Mouse (Mus musculus) limb, embryonic 11.5 days (tissue): Measurements from ENCODE around the gene Myh6. TPM values are rescaled to one million over a fixed set of nuclear protein-coding genes. Genes with fewer than 3 reads are reported as not detected.
"Not testable (repeated sequence)": the region's sequence is repeated elsewhere in the genome, so short reads cannot be mapped to it uniquely, and the experiment has no call there.

Source experiments
- ATAC-seq: fragments of 200-750 bp; cut with Nextera tagmentation; 2 replicates; pipeline ENCODE4 v1.8.0; 2017; ENCODE audit warnings: low read depth; ENCODE audit not compliant: insufficient number of reproducible peaks, low FRiP score, low TSS enrichment
- DNase-seq: peaks from one replicate; pipeline ENCODE4 v3.0.0-alpha.2; 2015; ENCODE audit warnings: low spot score
- H3K27ac ChIP-seq: fragments of 300-500 bp; sonication (generic); replicated peaks from 2 replicates; pipeline ENCODE4 v1.5.1; 2014; ENCODE audit warnings: low read depth, mild to moderate bottlenecking, low read length
- H3K27me3 ChIP-seq: fragments of 300-500 bp; sonication (generic); 2 replicates; pipeline ENCODE4 v1.6.1; 2014; ENCODE audit warnings: mild to moderate bottlenecking, low read length, mixed read lengths; ENCODE audit not compliant: control insufficient read depth, insufficient read depth
- H3K36me3 ChIP-seq: fragments of 300-500 bp; sonication (generic); 2 replicates; pipeline ENCODE4 v1.6.1; 2014; ENCODE audit warnings: mild to moderate bottlenecking, low read length, moderate library complexity, mixed read lengths; ENCODE audit not compliant: control insufficient read depth, insufficient read depth
- H3K4me1 ChIP-seq: fragments of 300-500 bp; sonication (generic); 2 replicates; pipeline ENCODE4 v1.6.1; 2014; ENCODE audit warnings: low read length, mixed read lengths; ENCODE audit not compliant: control insufficient read depth, insufficient read depth
- H3K4me2 ChIP-seq: fragments of 300-500 bp; sonication (generic); 2 replicates; pipeline ENCODE4 v1.6.1; 2014; ENCODE audit warnings: low read depth, mild to moderate bottlenecking, moderate library complexity; ENCODE audit not compliant: severe bottlenecking
- H3K4me3 ChIP-seq: fragments of 300-500 bp; sonication (generic); 2 replicates; pipeline ENCODE4 v1.5.1; 2014; ENCODE audit warnings: low read depth, low read length
- H3K9ac ChIP-seq: fragments of 300-500 bp; sonication (generic); 2 replicates; pipeline ENCODE4 v1.6.1; 2014; ENCODE audit warnings: mild to moderate bottlenecking, low read length
- H3K9me3 ChIP-seq: fragments of 300-500 bp; sonication (generic); 2 replicates; pipeline ENCODE4 v1.6.1; 2016; ENCODE audit warnings: low read length; ENCODE audit not compliant: control insufficient read depth
- whole genome bisulfite sequencing: fragments of 180-500 bp; shearing (Covaris S2); extraction: QIAGEN DNeasy Blood & Tissue Kit; methylation state at CpG from one replicate; pipeline ENCODE4 v1.1.7; 2014; 5-methylcytosine and 5-hydroxymethylcytosine counted together
- polyA plus RNA-seq: library from polyadenylated mRNA; unstranded; fragments of >200 nt; fragmentation: Nextera tagmentation; extraction: Ambion mirVana; gene quantifications from 2 replicates; pipeline ENCODE4 v1.2.1, GENCODE M21; 2014

Myh6 gene
- polyA plus RNA-seq, 1 experiment from 2014 or later, result 1.7 TPM

- ATAC-seq, result no peak
Measured at GRCm38 (mm10) chr14:54989886-54990441, 23.2 kb upstream of the Myh6 start.

GRCm38 (mm10) chr14:54988882-54989281 lies 22.2 kb upstream of the Myh6 start:
- WGBS, result 94% methylated on average over 13 of the region's 13 CpGs
- no peak overlapping the region for H3K4me2 ChIP-seq
- H3K27me3 ChIP-seq, result no peaks in the 10 kb centered on the region
- H3K36me3 ChIP-seq, result no peaks in the 10 kb centered on the region
- no peak for DNase-seq
- no peak overlapping the region for H3K9ac ChIP-seq
- no peaks in the 10 kb centered on the region for H3K4me1 ChIP-seq
- H3K27ac ChIP-seq, result no peak overlapping the region
- ATAC-seq, result no peak
- H3K9me3 ChIP-seq, result no peaks in the 10 kb centered on the region
- no peak overlapping the region for H3K4me3 ChIP-seq

More at GRCm38 (mm10) chr14:54989886-54990441, 23.2 kb upstream of the Myh6 start:
- H3K4me2 ChIP-seq, result no peak overlapping the region
- H3K27me3 ChIP-seq, result no peaks in the 10 kb centered on the region
- no peaks in the 10 kb centered on the region for H3K36me3 ChIP-seq
- no peak overlapping the region for H3K27ac ChIP-seq
- H3K4me1 ChIP-seq, result 0 out of 2 replicates have a peak, but pooled peaks cover 3% of the 10 kb centered on the region
- no peak overlapping the region for H3K4me3 ChIP-seq
- H3K9ac ChIP-seq, result no peak overlapping the region
- WGBS, result 93% methylated on average over 8 of the region's 8 CpGs
- no peak for DNase-seq
- H3K9me3 ChIP-seq, result no peaks in the 10 kb centered on the region

GRCm38 (mm10) chr14:54988350-54988874 lies 21.7 kb upstream of the Myh6 start:
- not testable (repeated sequence) for H3K9me3 ChIP-seq, DNase-seq, H3K4me2 ChIP-seq, H3K4me1 ChIP-seq, H3K36me3 ChIP-seq, ATAC-seq, H3K27ac ChIP-seq, H3K4me3 ChIP-seq, H3K9ac ChIP-seq, H3K27me3 ChIP-seq
- 85% methylated on average over 9 of the region's 9 CpGs for WGBS

GRCm38 (mm10) chr14:54981934-54982333 lies 15.2 kb upstream of the Myh6 start:
- WGBS, result 90% methylated on average over 7 of the region's 7 CpGs
- no peaks in the 10 kb centered on the region for H3K4me1 ChIP-seq
- H3K9me3 ChIP-seq, result no peaks in the 10 kb centered on the region
- no peak overlapping the region for H3K4me2 ChIP-seq
- no peak overlapping the region for H3K27ac ChIP-seq
- no peak overlapping the region for H3K9ac ChIP-seq
- no peak overlapping the region for H3K4me3 ChIP-seq
- no peaks in the 10 kb centered on the region for H3K36me3 ChIP-seq
- H3K27me3 ChIP-seq, result no peaks in the 10 kb centered on the region
- DNase-seq (no peak), ATAC-seq (no peak)

GRCm38 (mm10) chr14:54978664-54979063 lies 11.9 kb upstream of the Myh6 start:
- ATAC-seq (no peak), DNase-seq (no peak)

GRCm38 (mm10) chr14:54976633-54977032 lies 9.9 kb upstream of the Myh6 start, which contains the start of gene Gm17428:
Gene Gm17428 (plus strand): TSS chr14:54976933.
- ATAC-seq, result no peak
- 64% methylated on average over 1 of the region's 1 CpGs for WGBS
- Histone ChIP-seq H3K36me3 (no peaks in the 10 kb centered on the region), H3K4me1 (no peaks in the 10 kb centered on the region), H3K27ac (no peak within 1 kb of the TSS), H3K4me3 (no peak within 1 kb of the TSS), H3K4me2 (no peak within 1 kb of the TSS), H3K9me3 (no peaks in the 10 kb centered on the region), H3K9ac (no peak within 1 kb of the TSS), H3K27me3 (peaks cover 3% of the 10 kb centered on the region; the same call in 1 of the 2 replicates)
- no peak for DNase-seq

More at GRCm38 (mm10) chr14:54978664-54979063, 11.9 kb upstream of the Myh6 start:
- H3K27me3 ChIP-seq, result peaks cover 3% of the 10 kb centered on the region; the same call in 1 of the 2 replicates
- no peak overlapping the region for H3K4me2 ChIP-seq
- WGBS, result 89% methylated on average over 8 of the region's 8 CpGs
- no peak overlapping the region for H3K4me3 ChIP-seq
- H3K27ac ChIP-seq, result no peak overlapping the region
- no peaks in the 10 kb centered on the region for H3K9me3 ChIP-seq
- H3K36me3 ChIP-seq, result no peaks in the 10 kb centered on the region
- no peak overlapping the region for H3K9ac ChIP-seq
- no peaks in the 10 kb centered on the region for H3K4me1 ChIP-seq

GRCm38 (mm10) chr14:54974068-54974791 lies 7.5 kb upstream of the Myh6 start:
- 86% methylated on average over 6 of the region's 6 CpGs for WGBS
- DNase-seq, result no peak
- Histone ChIP-seq H3K9me3 (no peaks in the 10 kb centered on the region), H3K27me3 (peaks cover 3% of the 10 kb centered on the region; the same call in 1 of the 2 replicates), H3K4me1 (no peaks in the 10 kb centered on the region), H3K27ac (no peak overlapping the region), H3K4me3 (no peak overlapping the region), H3K9ac (no peak overlapping the region), H3K4me2 (no peak overlapping the region), H3K36me3 (no peaks in the 10 kb centered on the region)
- no peak for ATAC-seq

- H3K4me2 ChIP-seq, DNase-seq, ATAC-seq, H3K36me3 ChIP-seq, H3K9me3 ChIP-seq, H3K9ac ChIP-seq, H3K4me1 ChIP-seq, H3K4me3 ChIP-seq, H3K27ac ChIP-seq, H3K27me3 ChIP-seq: not testable (repeated sequence)
- 97% methylated on average over 7 of the region's 11 CpGs for WGBS
Measured at GRCm38 (mm10) chr14:54972786-54973185, 6.1 kb upstream of the Myh6 start.
